Mouse (Mus musculus) kidney, postnatal 0 days (tissue): ENCODE data around the gene Gm10719. TPM values are rescaled to one million over a fixed set of nuclear protein-coding genes. Genes with fewer than 3 reads are reported as not detected.
A peak's percentile ranks its signal among the peaks of the same experiment; 100 is the strongest.
"Not testable (repeated sequence)": the region's sequence is repeated elsewhere in the genome, so short reads cannot be mapped to it uniquely, and the experiment has no call there.

Experiments
- ATAC-seq: fragments of 200-750 bp; cut with Nextera tagmentation; replicated peaks from 2 replicates; pipeline ENCODE4 v1.8.0; 2017; ENCODE audit warnings: low read depth, moderate number of reproducible peaks, moderate TSS enrichment, moderate library complexity; ENCODE audit not compliant: low FRiP score
- DNase-seq: peaks from one replicate; pipeline ENCODE4 v3.0.0-alpha.2; 2016; ENCODE audit warnings: low spot score
- H3K27ac ChIP-seq: fragments of 300-500 bp; sonication (generic); 2 replicates; pipeline ENCODE4 v1.5.1; 2014; ENCODE audit warnings: mild to moderate bottlenecking
- H3K27me3 ChIP-seq: fragments of 300-500 bp; sonication (generic); 2 replicates; pipeline ENCODE4 v1.6.1; 2014; ENCODE audit warnings: low read length, mixed read lengths; ENCODE audit not compliant: insufficient read depth
- H3K36me3 ChIP-seq: fragments of 300-500 bp; sonication (generic); 2 replicates; pipeline ENCODE4 v1.6.1; 2014; ENCODE audit warnings: low read length, mixed read lengths; ENCODE audit not compliant: insufficient read depth
- H3K4me1 ChIP-seq: fragments of 300-500 bp; sonication (generic); replicated peaks from 2 replicates; pipeline ENCODE4 v1.6.1; 2014; ENCODE audit warnings: antibody characterized with exemption, low read length, mixed read lengths; ENCODE audit not compliant: insufficient read depth
- H3K4me2 ChIP-seq: fragments of 300-500 bp; sonication (generic); 2 replicates; pipeline ENCODE4 v1.6.1; 2014; ENCODE audit warnings: mild to moderate bottlenecking, low read length, moderate library complexity, mixed read lengths
- H3K4me3 ChIP-seq: fragments of 300-500 bp; sonication (generic); replicated peaks from 2 replicates; pipeline ENCODE4 v1.5.1; 2014; ENCODE audit warnings: low read depth, low read length
- H3K9ac ChIP-seq: fragments of 300-500 bp; sonication (generic); 2 replicates; pipeline ENCODE4 v1.6.1; 2014; ENCODE audit warnings: low read depth, low read length
- H3K9me3 ChIP-seq: fragments of 300-500 bp; sonication (generic); replicated peaks from 2 replicates; pipeline ENCODE4 v1.6.1; 2016; ENCODE audit warnings: low read length, inconsistent platforms, mixed read lengths
- WGBS: fragments of 180-500 bp; shearing (Covaris S2); extraction: QIAGEN DNeasy Blood & Tissue Kit; methylation state at CpG from one replicate; pipeline ENCODE4 v1.1.7; 2014; 5-methylcytosine and 5-hydroxymethylcytosine counted together
- polyA plus RNA-seq: library from polyadenylated mRNA; unstranded; fragments of >200 nt; fragmentation: Nextera tagmentation; extraction: Ambion mirVana; gene quantifications from 2 replicates; pipeline ENCODE4 v1.2.1, GENCODE M21; 2015

The Gm10719 gene
- polyA plus RNA-seq, 1 experiment from 2014 or later: 0.24 TPM

DNA sequence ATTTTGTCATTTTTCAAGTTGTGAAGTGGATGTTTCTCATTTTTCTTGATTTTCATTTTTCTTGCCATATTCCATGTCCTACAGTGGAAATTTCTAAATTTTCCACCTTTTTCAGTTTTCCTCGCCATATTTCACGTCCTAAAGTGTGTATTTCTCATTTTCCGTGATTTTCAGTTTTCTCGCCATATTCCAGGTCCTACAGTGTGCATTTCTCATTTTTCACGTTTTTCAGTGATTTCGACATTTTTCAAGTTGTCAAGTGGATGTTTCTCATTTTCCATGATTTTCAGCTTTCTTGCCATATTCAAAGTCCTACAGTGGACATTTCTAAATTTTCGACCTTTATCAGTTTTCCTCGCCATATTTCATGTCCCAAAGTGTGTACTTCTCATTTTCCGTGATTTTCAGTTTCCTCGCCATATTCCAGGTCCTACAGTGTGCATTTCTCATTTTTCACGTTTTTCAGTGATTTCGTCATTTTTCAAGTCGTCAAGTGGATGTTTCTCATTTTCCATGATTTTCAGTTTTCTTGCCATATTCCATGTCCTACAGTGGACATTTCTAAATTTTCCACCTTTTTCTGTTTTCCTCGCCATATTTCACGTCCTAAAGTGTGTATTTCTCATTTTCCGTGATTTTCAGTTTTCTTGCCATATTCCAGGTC lies 6.9 kb downstream of the Gm10719 start:
- H3K4me3 ChIP-seq, H3K36me3 ChIP-seq, DNase-seq, H3K9ac ChIP-seq, H3K4me1 ChIP-seq, H3K27me3 ChIP-seq, H3K4me2 ChIP-seq, H3K27ac ChIP-seq, H3K9me3 ChIP-seq, ATAC-seq: not testable (repeated sequence)
- WGBS: 68% methylated on average over 15 of the region's 16 CpGs

DNA sequence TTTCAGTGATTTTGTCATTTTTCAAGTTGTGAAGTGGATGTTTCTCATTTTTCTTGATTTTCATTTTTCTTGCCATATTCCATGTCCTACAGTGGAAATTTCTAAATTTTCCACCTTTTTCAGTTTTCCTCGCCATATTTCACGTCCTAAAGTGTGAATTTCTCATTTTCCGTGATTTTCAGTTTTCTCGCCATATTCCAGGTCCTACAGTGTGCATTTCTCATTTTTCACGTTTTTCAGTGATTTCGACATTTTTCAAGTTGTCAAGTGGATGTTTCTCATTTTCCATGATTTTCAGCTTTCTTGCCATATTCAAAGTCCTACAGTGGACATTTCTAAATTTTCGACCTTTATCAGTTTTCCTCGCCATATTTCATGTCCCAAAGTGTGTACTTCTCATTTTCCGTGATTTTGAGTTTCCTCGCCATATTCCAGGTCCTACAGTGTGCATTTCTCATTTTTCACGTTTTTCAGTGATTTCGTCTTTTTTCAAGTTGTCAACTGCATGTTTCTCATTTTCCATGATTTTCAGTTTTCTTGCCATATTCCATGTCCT lies 7.8 kb downstream of the Gm10719 start, which contains the start of gene Gm10717:
Gene Gm10717, plus strand, starts transcription at position 506 of the 556 bp plus-strand sequence.
- not testable (repeated sequence) for H3K36me3 ChIP-seq, H3K4me1 ChIP-seq, ATAC-seq, H3K27me3 ChIP-seq, H3K4me2 ChIP-seq, DNase-seq, H3K27ac ChIP-seq, H3K4me3 ChIP-seq, H3K9ac ChIP-seq, H3K9me3 ChIP-seq
- WGBS: 73% methylated on average over 12 of the region's 12 CpGs

DNA sequence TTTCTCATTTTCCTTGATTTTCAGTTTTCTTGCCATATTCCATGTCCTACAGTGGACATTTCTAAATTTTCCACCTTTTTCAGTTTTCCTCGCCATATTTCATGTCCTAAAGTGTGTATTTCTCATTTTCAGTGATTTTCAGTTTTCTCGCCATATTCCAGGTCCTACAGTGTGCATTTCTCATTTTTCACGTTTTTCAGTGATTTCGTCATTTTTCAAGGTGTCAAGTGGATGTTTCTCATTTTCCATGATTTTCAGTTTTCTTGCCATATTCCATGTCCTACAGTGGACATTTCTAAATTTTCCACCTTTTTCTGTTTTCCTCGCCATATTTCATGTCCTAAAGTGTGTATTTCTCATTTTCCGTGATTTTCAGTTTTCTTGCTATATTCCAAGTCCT lies 8.4 kb downstream of the Gm10719 start:
- H3K36me3 ChIP-seq, H3K4me3 ChIP-seq, H3K27ac ChIP-seq, H3K4me1 ChIP-seq, DNase-seq, H3K27me3 ChIP-seq, H3K9ac ChIP-seq, H3K4me2 ChIP-seq, H3K9me3 ChIP-seq, ATAC-seq: not testable (repeated sequence)
- 59% methylated on average over 4 of the region's 6 CpGs for WGBS

DNA sequence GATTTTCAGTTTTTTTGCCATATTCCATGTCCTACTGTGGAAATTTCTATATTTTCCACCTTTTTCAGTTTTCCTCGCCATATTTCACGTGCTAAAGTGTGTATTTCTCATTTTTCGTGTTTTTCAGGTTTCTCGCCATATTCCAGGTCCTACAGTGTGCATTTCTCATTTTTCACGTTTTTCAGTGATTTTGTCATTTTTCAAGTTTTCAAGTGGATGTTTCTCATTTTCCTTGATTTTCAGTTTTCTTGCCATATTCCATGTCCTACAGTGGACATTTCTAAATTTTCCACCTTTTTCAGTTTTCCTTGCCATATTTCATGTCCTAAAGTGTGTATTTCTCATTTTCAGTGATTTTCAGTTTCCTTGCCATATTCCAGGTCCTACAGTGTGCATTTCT lies 8.9 kb downstream of the Gm10719 start:
- not testable (repeated sequence) for H3K4me1 ChIP-seq, DNase-seq, H3K9me3 ChIP-seq, ATAC-seq, H3K36me3 ChIP-seq, H3K9ac ChIP-seq, H3K4me3 ChIP-seq, H3K27me3 ChIP-seq, H3K4me2 ChIP-seq, H3K27ac ChIP-seq
- 80% methylated on average over 5 of the region's 5 CpGs for WGBS

DNA sequence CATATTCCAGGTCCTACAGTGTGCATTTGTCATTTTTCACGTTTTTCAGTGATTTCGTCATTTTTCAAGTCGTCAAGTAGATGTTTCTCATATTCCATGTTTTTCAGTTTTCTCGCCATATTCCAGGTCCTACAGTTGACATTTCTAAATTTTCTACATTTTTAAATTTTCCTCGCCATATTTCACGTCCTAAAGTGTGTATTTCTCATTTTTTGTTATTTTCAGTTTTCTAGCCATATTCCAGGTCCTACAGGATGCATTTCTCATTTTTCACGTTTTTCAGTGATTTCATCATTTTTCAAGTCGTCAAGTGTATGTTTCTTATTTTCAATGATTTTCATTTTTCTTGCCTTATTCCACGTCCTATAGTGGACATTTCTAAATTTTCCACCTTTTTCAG lies 9.5 kb downstream of the Gm10719 start:
- ATAC-seq: not testable (repeated sequence)

DNA sequence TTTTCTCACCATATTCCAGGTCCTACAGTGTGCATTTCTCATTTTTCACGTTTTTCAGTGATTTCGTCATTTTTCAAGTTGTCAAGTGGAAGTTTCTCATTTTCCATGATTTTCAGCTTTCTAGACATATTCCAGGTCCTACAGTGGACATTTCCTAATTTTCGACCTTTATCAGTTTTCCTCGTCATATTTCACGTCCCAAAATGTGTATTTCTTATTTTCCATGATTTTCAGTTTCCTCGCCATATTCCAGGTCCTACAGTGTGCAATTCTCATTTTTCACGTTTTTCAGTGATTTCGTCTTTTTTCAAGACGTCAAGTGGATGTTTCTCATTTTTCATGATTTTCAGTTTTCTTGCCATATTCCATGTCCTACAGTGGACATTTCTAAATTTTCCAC lies 10.0 kb downstream of the Gm10719 start:
- H3K4me2 ChIP-seq, ATAC-seq, H3K9ac ChIP-seq, H3K36me3 ChIP-seq, H3K4me1 ChIP-seq, H3K9me3 ChIP-seq, H3K27ac ChIP-seq, H3K27me3 ChIP-seq, H3K4me3 ChIP-seq: not testable (repeated sequence)
- DNase-seq: peak; percentile 38
- WGBS: 71% methylated on average over 9 of the region's 9 CpGs

More for the DNA sequence above, 9.5 kb downstream of the Gm10719 start:
- not testable (repeated sequence) for H3K4me3 ChIP-seq, H3K9me3 ChIP-seq, H3K27me3 ChIP-seq, H3K27ac ChIP-seq, H3K36me3 ChIP-seq, H3K4me2 ChIP-seq, DNase-seq, H3K9ac ChIP-seq, H3K4me1 ChIP-seq
- WGBS: 66% methylated on average over 9 of the region's 9 CpGs

DNA sequence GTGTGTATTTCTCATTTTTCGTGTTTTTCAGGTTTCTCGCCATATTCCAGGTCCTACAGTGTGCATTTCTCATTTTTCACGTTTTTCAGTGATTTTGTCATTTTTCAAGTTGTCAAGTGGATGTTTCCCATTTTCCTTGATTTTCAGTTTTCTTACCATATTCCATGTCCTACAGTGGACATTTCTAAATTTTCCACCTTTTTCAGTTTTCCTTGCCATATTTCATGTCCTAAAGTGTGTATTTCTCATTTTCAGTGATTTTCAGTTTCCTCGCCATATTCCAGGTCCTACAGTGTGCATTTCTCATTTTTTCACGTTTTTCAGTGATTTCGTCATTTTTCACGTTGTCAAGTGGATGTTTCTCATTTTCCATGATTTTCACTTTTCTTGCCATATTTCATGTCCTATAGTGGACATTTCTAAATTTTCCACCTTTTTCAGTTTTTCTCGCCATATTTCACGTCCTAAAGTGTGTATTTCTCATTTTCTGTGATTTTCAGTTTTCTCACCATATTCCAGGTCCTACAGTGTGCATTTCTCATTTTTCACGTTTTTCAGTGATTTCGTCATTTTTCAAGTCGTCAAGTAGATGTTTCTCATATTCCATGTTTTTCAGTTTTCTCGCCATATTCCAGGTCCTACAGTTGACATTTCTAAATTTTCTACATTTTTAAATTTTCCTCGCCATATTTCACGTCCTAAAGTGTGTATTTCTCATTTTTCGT lies 12.2 kb downstream of the Gm10719 start:
- ATAC-seq, DNase-seq: not testable (repeated sequence)

DNA sequence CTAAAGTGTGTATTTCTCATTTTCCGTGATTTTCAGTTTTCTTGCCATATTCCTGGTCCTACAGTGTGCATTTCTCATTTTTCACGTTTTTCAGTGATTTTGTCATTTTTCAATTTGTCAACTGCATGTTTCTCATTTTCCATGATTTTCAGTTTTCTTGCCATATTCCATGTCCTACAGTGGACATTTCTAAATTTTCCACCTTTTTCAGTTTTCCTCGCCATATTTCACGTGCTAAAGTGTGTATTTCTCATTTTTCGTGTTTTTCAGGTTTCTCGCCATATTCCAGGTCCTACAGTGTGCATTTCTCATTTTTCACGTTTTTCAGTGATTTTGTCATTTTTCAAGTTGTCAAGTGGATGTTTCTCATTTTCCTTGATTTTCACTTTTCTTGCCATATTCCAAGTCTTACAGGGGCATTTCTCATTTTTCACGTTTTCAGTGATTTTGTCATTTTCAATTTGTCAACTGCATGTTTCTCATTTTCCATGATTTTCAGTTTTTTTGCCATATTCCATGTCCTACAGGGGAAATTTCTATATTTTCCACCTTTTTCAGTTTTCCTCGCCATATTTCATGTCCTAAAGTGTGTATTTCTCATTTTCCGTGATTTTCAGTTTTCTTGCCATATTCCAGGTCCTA lies 13.6 kb downstream of the Gm10719 start:
- not testable (repeated sequence) for H3K4me1 ChIP-seq, H3K36me3 ChIP-seq, H3K4me2 ChIP-seq, H3K9ac ChIP-seq, H3K9me3 ChIP-seq, H3K4me3 ChIP-seq, ATAC-seq, H3K27ac ChIP-seq, H3K27me3 ChIP-seq
- 63% methylated on average over 2 of the region's 10 CpGs for WGBS
- DNase-seq: peak; percentile 89

More for the DNA sequence above, 12.2 kb downstream of the Gm10719 start:
- not testable (repeated sequence) for H3K27ac ChIP-seq, H3K36me3 ChIP-seq, H3K27me3 ChIP-seq, H3K4me2 ChIP-seq, H3K9ac ChIP-seq, H3K4me1 ChIP-seq, H3K9me3 ChIP-seq, H3K4me3 ChIP-seq
- 65% methylated on average over 12 of the region's 16 CpGs for WGBS

DNA sequence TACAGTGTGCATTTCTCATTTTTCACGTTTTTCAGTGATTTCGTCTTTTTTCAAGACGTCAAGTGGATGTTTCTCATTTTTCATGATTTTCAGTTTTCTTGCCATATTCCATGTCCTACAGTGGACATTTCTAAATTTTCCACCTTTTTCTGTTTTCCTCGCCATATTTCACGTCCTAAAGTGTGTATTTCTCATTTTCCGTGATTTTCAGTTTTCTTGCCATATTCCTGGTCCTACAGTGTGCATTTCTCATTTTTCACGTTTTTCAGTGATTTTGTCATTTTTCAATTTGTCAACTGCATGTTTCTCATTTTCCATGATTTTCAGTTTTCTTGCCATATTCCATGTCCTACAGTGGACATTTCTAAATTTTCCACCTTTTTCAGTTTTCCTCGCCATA lies 17.1 kb downstream of the Gm10719 start, which contains the start of gene Gm17535:
Gene Gm17535, plus strand, starts transcription at position 301 of the 400 bp plus-strand sequence.
- not testable (repeated sequence) for H3K4me2 ChIP-seq, H3K36me3 ChIP-seq, H3K4me1 ChIP-seq, DNase-seq, ATAC-seq, H3K9ac ChIP-seq, H3K27me3 ChIP-seq, H3K27ac ChIP-seq, H3K4me3 ChIP-seq, H3K9me3 ChIP-seq
- no CpG with 5 or more reads among the region's 8 CpGs for WGBS
